Mouse (Mus musculus) monocyte, adult 5-6 weeks (primary cell): ENCODE results near the gene Lhx1. TPM values are rescaled to one million over a fixed set of nuclear protein-coding genes. Genes with fewer than 3 reads are reported as not detected.

ENCODE experiments used
- ATAC-seq: fragments of 153-309, 156-312 bp; replicated peaks from 2 replicates; pipeline ENCODE4 v1.8.0; 2017; ENCODE audit warnings: mild to moderate bottlenecking; ENCODE audit not compliant: low TSS enrichment, insufficient number of reproducible peaks, severe bottlenecking, poor library complexity, low FRiP score
- total RNA-seq: library from RNA; stranded (forward); fragments of 200-1000, 200-491, 200-594 nt; gene quantifications from 3 replicates; pipeline ENCODE4 v1.2.3, GENCODE M21; 2017

Lhx1 gene
- total RNA-seq: not detected in 3 replicates

- ATAC-seq: no peak
Measured at GRCm38 (mm10) chr11:84525421-84526274, at the start of gene Lhx1. Gene Lhx1, minus strand, starts transcription at chr11:84525535.

GRCm38 (mm10) chr11:84574834-84575233 lies 49.5 kb upstream of the Lhx1 start:
- no peak for ATAC-seq

GRCm38 (mm10) chr11:84573637-84574036 lies 48.3 kb upstream of the Lhx1 start:
- no peak for ATAC-seq

- ATAC-seq: no peak
Measured at GRCm38 (mm10) chr11:84570812-84571211, 45.5 kb upstream of the Lhx1 start.

GRCm38 (mm10) chr11:84570392-84570791 lies 45.1 kb upstream of the Lhx1 start:
- no peak for ATAC-seq

- no peak for ATAC-seq
Measured at GRCm38 (mm10) chr11:84569052-84569751, 43.9 kb upstream of the Lhx1 start.

GRCm38 (mm10) chr11:84568482-84568881 lies 43.1 kb upstream of the Lhx1 start:
- no peak for ATAC-seq

- no peak for ATAC-seq
Measured at GRCm38 (mm10) chr11:84566691-84567090, 41.4 kb upstream of the Lhx1 start.

- ATAC-seq: no peak
Measured at GRCm38 (mm10) chr11:84565224-84565623, 39.9 kb upstream of the Lhx1 start.

- ATAC-seq: no peak
Measured at GRCm38 (mm10) chr11:84563360-84563759, 38.0 kb upstream of the Lhx1 start.

GRCm38 (mm10) chr11:84562758-84563347 lies 37.5 kb upstream of the Lhx1 start:
- no peak for ATAC-seq

- ATAC-seq: no peak
Measured at GRCm38 (mm10) chr11:84561546-84561945, 36.2 kb upstream of the Lhx1 start.

GRCm38 (mm10) chr11:84553821-84554450 lies 28.6 kb upstream of the Lhx1 start:
- ATAC-seq: no peak

GRCm38 (mm10) chr11:84551296-84551695 lies 26.0 kb upstream of the Lhx1 start:
- no peak for ATAC-seq

- ATAC-seq: no peak
Measured at GRCm38 (mm10) chr11:84549258-84549791, 24.0 kb upstream of the Lhx1 start.

- no peak for ATAC-seq
Measured at GRCm38 (mm10) chr11:84548293-84548692, 23.0 kb upstream of the Lhx1 start.

GRCm38 (mm10) chr11:84539981-84540380 lies 14.6 kb upstream of the Lhx1 start:
- ATAC-seq: no peak

- no peak for ATAC-seq
Measured at GRCm38 (mm10) chr11:84529797-84530703, 4.7 kb upstream of the Lhx1 start.
